Comparison of ENCODE assay signal across 9 mouse cellular contexts in genomic region chr3:101493937-101494459, GRCm38 (mm10).
DNase-seq lines count a peak whose midpoint lies in the region; ATAC-seq lines count a peak whose summit lies in the region.
"Had no signal": no experiment of that assay in that cellular context is flagged by ENCODE, and none has a peak within 500 bp of the region (broad histone marks: within the 10 kb centered on the region; RNA-seq: fewer than 3 reads in every experiment).

No protein-coding gene starts in this region.

- H3K36me3 ChIP-seq in heart, embryonic 11.5 days (ENCODE audit: control insufficient read depth, insufficient read depth, low read length) = no peaks in the 10 kb centered on the region
- H3K36me3 ChIP-seq in kidney, embryonic 15.5 days = no peaks in the 10 kb centered on the region
- no peaks in the 10 kb centered on the region for H3K36me3 ChIP-seq in limb, embryonic 15.5 days
- no peaks in the 10 kb centered on the region for H3K36me3 ChIP-seq in splenic B cell, adult 2 months (ENCODE audit: control insufficient read depth, insufficient read depth, low read length, poor library complexity, severe bottlenecking)

- ATAC-seq in erythroblast, adult 5-6 weeks (replicated peaks; ENCODE audit: low FRiP score, poor library complexity, severe bottlenecking) = peak; percentile 79
- ATAC-seq in heart, embryonic 11.5 days (replicated peaks; ENCODE audit: insufficient number of reproducible peaks, low FRiP score, low TSS enrichment) = no peak
- peak; percentile 90 for ATAC-seq in kidney, embryonic 15.5 days (replicated peaks; ENCODE audit: low FRiP score)
- ATAC-seq in limb, embryonic 15.5 days (ENCODE audit: insufficient number of reproducible peaks, low FRiP score, low TSS enrichment, low read depth) = peak; percentile 54

- no peaks in the 10 kb centered on the region for H3K9me3 ChIP-seq in heart, embryonic 11.5 days (replicated peaks; ENCODE audit: control insufficient read depth, low read length)
- H3K9me3 ChIP-seq in kidney, embryonic 15.5 days (replicated peaks) = no peaks in the 10 kb centered on the region
- H3K9me3 ChIP-seq in limb, embryonic 15.5 days = no peaks in the 10 kb centered on the region

- H3K4me3 ChIP-seq in heart, embryonic 11.5 days (ENCODE audit: low read depth, low read length) = no peak overlapping the region
- H3K4me3 ChIP-seq in kidney, embryonic 15.5 days (replicated peaks) = no peak overlapping the region
- no peak overlapping the region for H3K4me3 ChIP-seq in limb, embryonic 15.5 days
- H3K4me3 ChIP-seq: erythroblast, embryonic 14.5 days had no signal

- H3K4me2 ChIP-seq in heart, embryonic 11.5 days = peak overlapping the region; percentile 37; the same call in 1 of the 2 replicates
- peak overlapping the region; percentile 36 for H3K4me2 ChIP-seq in kidney, embryonic 15.5 days
- peak overlapping the region; percentile 31 for H3K4me2 ChIP-seq in limb, embryonic 15.5 days

- H3K4me1 ChIP-seq in heart, embryonic 11.5 days (ENCODE audit: control insufficient read depth, insufficient read depth, low read length) = no peaks in the 10 kb centered on the region
- peaks cover 5% of the 10 kb centered on the region for H3K4me1 ChIP-seq in kidney, embryonic 15.5 days
- H3K4me1 ChIP-seq in limb, embryonic 15.5 days = peaks cover 4% of the 10 kb centered on the region

- H3K27me3 ChIP-seq in heart, embryonic 11.5 days (ENCODE audit: control insufficient read depth, insufficient read depth, low read length) = peaks cover 3% of the 10 kb centered on the region; the same call in 1 of the 2 replicates
- H3K27me3 ChIP-seq in kidney, embryonic 15.5 days = no peaks in the 10 kb centered on the region
- no peaks in the 10 kb centered on the region for H3K27me3 ChIP-seq in limb, embryonic 15.5 days
- H3K27me3 ChIP-seq in splenic B cell, adult 2 months (ENCODE audit: control insufficient read depth, insufficient read depth, low read length, poor library complexity, severe bottlenecking) = no peaks in the 10 kb centered on the region

- WGBS in heart, embryonic 11.5 days (ENCODE audit: insufficient replicate concordance) = 40% methylated on average over 10 of the region's 10 CpGs
- 39% methylated on average over 10 of the region's 10 CpGs for WGBS in kidney, embryonic 15.5 days
- WGBS in limb, embryonic 15.5 days = 34% methylated on average over 10 of the region's 10 CpGs

- DNase-seq in CD4-positive helper T cell, adult 2 months (ENCODE audit: low read depth, low spot score) = peak; percentile 84
- DNase-seq in brain, adult 2 months (ENCODE audit: low read depth, low spot score) = peak; percentile 96
- peak; percentile 95 for DNase-seq in naive thymus-derived CD4-positive, alpha-beta T cell, adult 2 months (ENCODE audit: low read depth)
- peak; percentile 87 for DNase-seq in splenic B cell, adult 2 months (ENCODE audit: low read depth, low spot score)

- H3K27ac ChIP-seq in heart, embryonic 11.5 days (ENCODE audit: low read depth, low read length) = no peak overlapping the region
- H3K27ac ChIP-seq in kidney, embryonic 15.5 days = no peak overlapping the region
- no peak overlapping the region for H3K27ac ChIP-seq in limb, embryonic 15.5 days

- H3K9ac ChIP-seq in heart, embryonic 11.5 days (ENCODE audit: low read depth, low read length) = no peak overlapping the region
- no peak overlapping the region for H3K9ac ChIP-seq in kidney, embryonic 15.5 days
- no peak overlapping the region for H3K9ac ChIP-seq in limb, embryonic 15.5 days
